Mouse (Mus musculus) thymus, adult 2 months (tissue): ENCODE data around the gene Klhdc8a.

ENCODE experiments used
- CTCF ChIP-seq: fragments of 200-500 bp; IDR thresholded peaks from 2 replicates; pipeline ENCODE4 v1.5.1; 2012; ENCODE audit warnings: mild to moderate bottlenecking, control low read depth, low read length, moderate library complexity, borderline replicate concordance; ENCODE audit not compliant: control insufficient read depth, poor library complexity, insufficient read depth; ENCODE audit errors: extremely low read depth
- POLR2A ChIP-seq: fragments of 200-500 bp; IDR thresholded peaks from 2 replicates; pipeline ENCODE4 v1.6.1; 2012; ENCODE audit warnings: mild to moderate bottlenecking, low read length, control low read depth, moderate library complexity; ENCODE audit not compliant: control insufficient read depth, poor library complexity, insufficient read depth; ENCODE audit errors: extremely low read depth

GRCm38 (mm10) chr1:132301242-132301641 lies 2.8 kb downstream of the Klhdc8a start:
- TF ChIP-seq POLR2A: no peak
- no peak for TF ChIP-seq CTCF
